Mouse (Mus musculus): ENCODE results near the gene Stab2. TPM values are rescaled to one million over a fixed set of nuclear protein-coding genes. Genes with fewer than 3 reads are reported as not detected.

Gene Stab2
- polyA plus RNA-seq, 1 experiment from 2014 or later: 0.04 TPM

GRCm38 (mm10) chr10:86940591-86940990 lies 67.2 kb downstream of the Stab2 start:
- Histone ChIP-seq H3K4me1 (no peaks in the 10 kb centered on the region), H3K27ac (replicated peaks) (no peak overlapping the region), H3K4me2 (replicated peaks) (no peak overlapping the region), H3K36me3 (no peaks in the 10 kb centered on the region), H3K4me3 (no peak overlapping the region), H3K9ac (replicated peaks) (no peak overlapping the region), H3K9me3 (no peaks in the 10 kb centered on the region), H3K27me3 (no peaks in the 10 kb centered on the region)
- 95% methylated on average over 4 of the region's 4 CpGs for WGBS
- ATAC-seq (ENCODE audit: low FRiP score, low read depth): no peak

- WGBS: 38% methylated on average over 6 of the region's 6 CpGs
- H3K9ac ChIP-seq (replicated peaks): no peak overlapping the region
- no peaks in the 10 kb centered on the region for H3K9me3 ChIP-seq
- H3K4me2 ChIP-seq (replicated peaks): no peak overlapping the region
- no peaks in the 10 kb centered on the region for H3K27me3 ChIP-seq
- H3K4me1 ChIP-seq: peaks cover 9% of the 10 kb centered on the region; the same call in 1 of the 2 replicates
- no peak for ATAC-seq (ENCODE audit: low FRiP score, low read depth)
- H3K27ac ChIP-seq (replicated peaks): no peak overlapping the region
- no peaks in the 10 kb centered on the region for H3K36me3 ChIP-seq
- no peak overlapping the region for H3K4me3 ChIP-seq
Observed at GRCm38 (mm10) chr10:86934376-86934775, 73.4 kb downstream of the Stab2 start.

- Histone ChIP-seq H3K27me3 (no peaks in the 10 kb centered on the region), H3K27ac (replicated peaks) (no peak overlapping the region)
- 38% methylated on average over 3 of the region's 3 CpGs for WGBS
Observed at GRCm38 (mm10) chr10:86933906-86934305, 73.9 kb downstream of the Stab2 start.

GRCm38 (mm10) chr10:86933180-86933695 lies 74.6 kb downstream of the Stab2 start:
- Histone ChIP-seq H3K27me3 (no peaks in the 10 kb centered on the region), H3K4me3 (no peak overlapping the region), H3K4me1 (peaks cover 9% of the 10 kb centered on the region; the same call in 1 of the 2 replicates), H3K36me3 (no peaks in the 10 kb centered on the region), H3K9me3 (no peaks in the 10 kb centered on the region), H3K9ac (replicated peaks) (no peak overlapping the region; the same call in 1 of the 2 replicates), H3K27ac (replicated peaks) (no peak overlapping the region), H3K4me2 (replicated peaks) (no peak overlapping the region)
- no peak for ATAC-seq (ENCODE audit: low FRiP score, low read depth)
- 86% methylated on average over 9 of the region's 9 CpGs for WGBS

More at GRCm38 (mm10) chr10:86933906-86934305, 73.9 kb downstream of the Stab2 start:
- Histone ChIP-seq H3K9me3 (no peaks in the 10 kb centered on the region), H3K4me1 (peaks cover 9% of the 10 kb centered on the region; the same call in 1 of the 2 replicates), H3K4me2 (replicated peaks) (no peak overlapping the region), H3K4me3 (no peak overlapping the region), H3K9ac (replicated peaks) (no peak overlapping the region), H3K36me3 (no peaks in the 10 kb centered on the region)
- ATAC-seq (ENCODE audit: low FRiP score, low read depth): no peak

- H3K27ac ChIP-seq (replicated peaks): no peak overlapping the region
- no peak overlapping the region for H3K4me3 ChIP-seq
- WGBS: 78% methylated on average over 1 of the region's 1 CpGs
- H3K9ac ChIP-seq (replicated peaks): no peak overlapping the region
- no peaks in the 10 kb centered on the region for H3K27me3 ChIP-seq
- H3K4me2 ChIP-seq (replicated peaks): no peak overlapping the region
- no peaks in the 10 kb centered on the region for H3K36me3 ChIP-seq
- no peaks in the 10 kb centered on the region for H3K4me1 ChIP-seq
- ATAC-seq (ENCODE audit: low FRiP score, low read depth): no peak
- H3K9me3 ChIP-seq: no peaks in the 10 kb centered on the region
Observed at GRCm38 (mm10) chr10:86923602-86924001, 84.2 kb downstream of the Stab2 start.

GRCm38 (mm10) chr10:86915595-86915994 lies 92.2 kb downstream of the Stab2 start:
- no peak overlapping the region for H3K27ac ChIP-seq (replicated peaks)
- H3K36me3 ChIP-seq: no peaks in the 10 kb centered on the region
- no peaks in the 10 kb centered on the region for H3K9me3 ChIP-seq
- H3K4me2 ChIP-seq (replicated peaks): no peak overlapping the region
- ATAC-seq (ENCODE audit: low FRiP score, low read depth): no peak
- H3K4me3 ChIP-seq: no peak overlapping the region
- H3K4me1 ChIP-seq: no peaks in the 10 kb centered on the region
- no peak overlapping the region for H3K9ac ChIP-seq (replicated peaks)
- no peaks in the 10 kb centered on the region for H3K27me3 ChIP-seq

- H3K4me2 ChIP-seq (replicated peaks): no peak overlapping the region
- WGBS: 95% methylated on average over 18 of the region's 18 CpGs
- no peak overlapping the region for H3K9ac ChIP-seq (replicated peaks)
Observed at GRCm38 (mm10) chr10:86908562-86908961, 99.3 kb downstream of the Stab2 start.

GRCm38 (mm10) chr10:86907043-86907442 lies 100.8 kb downstream of the Stab2 start:
- H3K27ac ChIP-seq (replicated peaks): no peak overlapping the region
- H3K27me3 ChIP-seq: no peaks in the 10 kb centered on the region
- H3K9me3 ChIP-seq: no peaks in the 10 kb centered on the region
- H3K9ac ChIP-seq (replicated peaks): no peak overlapping the region
- ATAC-seq (ENCODE audit: low FRiP score, low read depth): no peak
- H3K4me2 ChIP-seq (replicated peaks): no peak overlapping the region
- no peaks in the 10 kb centered on the region for H3K36me3 ChIP-seq
- no peaks in the 10 kb centered on the region for H3K4me1 ChIP-seq
- 80% methylated on average over 6 of the region's 6 CpGs for WGBS
- H3K4me3 ChIP-seq: no peak overlapping the region

More at GRCm38 (mm10) chr10:86908562-86908961, 99.3 kb downstream of the Stab2 start:
- Histone ChIP-seq H3K27ac (replicated peaks) (no peak overlapping the region), H3K4me3 (no peak overlapping the region), H3K9me3 (no peaks in the 10 kb centered on the region), H3K4me1 (no peaks in the 10 kb centered on the region), H3K36me3 (no peaks in the 10 kb centered on the region), H3K27me3 (no peaks in the 10 kb centered on the region)
- no peak for ATAC-seq (ENCODE audit: low FRiP score, low read depth)

- Histone ChIP-seq H3K9ac (replicated peaks) (no peak overlapping the region), H3K36me3 (no peaks in the 10 kb centered on the region), H3K27me3 (no peaks in the 10 kb centered on the region), H3K27ac (replicated peaks) (no peak overlapping the region), H3K4me3 (no peak overlapping the region), H3K9me3 (no peaks in the 10 kb centered on the region), H3K4me1 (no peaks in the 10 kb centered on the region), H3K4me2 (replicated peaks) (no peak overlapping the region)
- no peak for ATAC-seq (ENCODE audit: low FRiP score, low read depth)
- 87% methylated on average over 2 of the region's 2 CpGs for WGBS
Observed at GRCm38 (mm10) chr10:86895531-86895930, 112.3 kb downstream of the Stab2 start.

GRCm38 (mm10) chr10:86891066-86891465 lies 116.8 kb downstream of the Stab2 start:
- Histone ChIP-seq H3K9me3 (no peaks in the 10 kb centered on the region), H3K4me1 (no peaks in the 10 kb centered on the region), H3K27ac (replicated peaks) (no peak overlapping the region), H3K27me3 (no peaks in the 10 kb centered on the region), H3K36me3 (no peaks in the 10 kb centered on the region), H3K9ac (replicated peaks) (no peak overlapping the region), H3K4me2 (replicated peaks) (no peak overlapping the region), H3K4me3 (no peak overlapping the region)
- 100% methylated on average over 1 of the region's 1 CpGs for WGBS
- no peak for ATAC-seq (ENCODE audit: low FRiP score, low read depth)

GRCm38 (mm10) chr10:86890166-86890930 lies 117.5 kb downstream of the Stab2 start:
- H3K9me3 ChIP-seq: no peaks in the 10 kb centered on the region
- 91% methylated on average over 14 of the region's 14 CpGs for WGBS
- H3K9ac ChIP-seq (replicated peaks): no peak overlapping the region

GRCm38 (mm10) chr10:86889440-86889839 lies 118.4 kb downstream of the Stab2 start:
- no peak for ATAC-seq (ENCODE audit: low FRiP score, low read depth)
- H3K4me2 ChIP-seq (replicated peaks): no peak overlapping the region
- no peak overlapping the region for H3K9ac ChIP-seq (replicated peaks)
- no peaks in the 10 kb centered on the region for H3K27me3 ChIP-seq
- H3K36me3 ChIP-seq: no peaks in the 10 kb centered on the region
- no peaks in the 10 kb centered on the region for H3K9me3 ChIP-seq
- H3K4me3 ChIP-seq: no peak overlapping the region
- H3K27ac ChIP-seq (replicated peaks): no peak overlapping the region
- no peaks in the 10 kb centered on the region for H3K4me1 ChIP-seq

More at GRCm38 (mm10) chr10:86890166-86890930, 117.5 kb downstream of the Stab2 start:
- H3K36me3 ChIP-seq: no peaks in the 10 kb centered on the region
- no peaks in the 10 kb centered on the region for H3K27me3 ChIP-seq
- no peak overlapping the region for H3K27ac ChIP-seq (replicated peaks)
- no peak overlapping the region for H3K4me2 ChIP-seq (replicated peaks)
- ATAC-seq (ENCODE audit: low FRiP score, low read depth): no peak
- H3K4me1 ChIP-seq: no peaks in the 10 kb centered on the region
- no peak overlapping the region for H3K4me3 ChIP-seq
